Mouse (Mus musculus): ENCODE measurements around the gene Ctsh. TPM values are rescaled to one million over a fixed set of nuclear protein-coding genes. Genes with fewer than 3 reads are reported as not detected.
"Not testable (repeated sequence)": the region's sequence is repeated elsewhere in the genome, so short reads cannot be mapped to it uniquely, and the experiment has no call there.

Gene Ctsh
- polyA plus RNA-seq, 1 experiment from 2014 or later = 47.8 TPM

DNA sequence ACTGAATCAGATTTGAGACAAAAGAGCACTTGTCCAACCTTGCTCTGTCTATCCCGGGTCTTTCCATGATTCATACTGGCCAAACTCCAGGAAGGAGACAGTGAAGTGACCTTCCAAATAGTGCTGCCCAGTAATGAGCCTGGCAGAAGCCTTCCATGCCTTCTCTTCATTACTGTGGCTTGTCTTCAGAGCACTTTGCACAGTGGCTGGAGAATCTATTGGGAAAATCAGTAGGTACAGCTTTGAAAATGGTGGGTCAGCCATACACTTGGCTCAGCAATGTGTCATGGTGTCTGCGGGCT lies 6.6 kb downstream of the Ctsh start:
- no peaks in the 10 kb centered on the region for H3K36me3 ChIP-seq
- no peaks in the 10 kb centered on the region for H3K9me3 ChIP-seq
- H3K27ac ChIP-seq = no peak overlapping the region
- H3K4me2 ChIP-seq = no peak overlapping the region
- no peaks in the 10 kb centered on the region for H3K4me1 ChIP-seq
- WGBS = 87% methylated on average over 2 of the region's 2 CpGs
- no peak overlapping the region for H3K4me3 ChIP-seq
- H3K9ac ChIP-seq = no peak overlapping the region
- no peak for ATAC-seq (ENCODE audit: insufficient number of reproducible peaks, low FRiP score, low TSS enrichment, low read depth)
- no peaks in the 10 kb centered on the region for H3K27me3 ChIP-seq

DNA sequence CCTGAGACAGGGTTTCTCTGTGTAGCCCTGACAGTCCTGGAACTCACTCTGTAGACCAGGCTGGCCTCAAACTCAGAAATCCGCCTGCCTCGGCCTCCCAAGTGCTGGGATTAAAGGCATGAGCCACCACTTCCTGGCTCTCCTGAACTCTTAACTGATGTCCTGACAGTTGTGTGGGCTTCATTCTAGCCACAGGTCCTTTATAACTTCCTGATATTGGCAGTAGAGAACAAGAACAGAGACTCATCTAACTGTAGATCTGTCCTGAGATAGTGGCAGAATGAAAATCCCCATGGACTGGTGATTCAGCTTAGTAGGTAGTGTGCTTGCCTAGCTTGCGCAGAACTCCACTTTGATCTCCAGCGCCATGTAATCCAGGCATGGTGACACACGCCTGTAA lies 7.0 kb downstream of the Ctsh start:
- not testable (repeated sequence) for H3K4me1 ChIP-seq; H3K9me3 ChIP-seq; H3K4me2 ChIP-seq; H3K27me3 ChIP-seq; ATAC-seq (ENCODE audit: insufficient number of reproducible peaks, low FRiP score, low TSS enrichment, low read depth); H3K27ac ChIP-seq; H3K36me3 ChIP-seq; H3K9ac ChIP-seq; H3K4me3 ChIP-seq
- WGBS = 89% methylated on average over 5 of the region's 5 CpGs

GRCm38 (mm10) chr9:90067341-90067740 lies 13.4 kb downstream of the Ctsh start:
- Histone ChIP-seq H3K4me3 (no peak overlapping the region), H3K9ac (no peak overlapping the region), H3K27me3 (no peaks in the 10 kb centered on the region), H3K4me2 (no peak overlapping the region), H3K27ac (no peak overlapping the region), H3K9me3 (no peaks in the 10 kb centered on the region), H3K4me1 (no peaks in the 10 kb centered on the region), H3K36me3 (no peaks in the 10 kb centered on the region)
- 74% methylated on average over 2 of the region's 2 CpGs for WGBS
- ATAC-seq (ENCODE audit: insufficient number of reproducible peaks, low FRiP score, low TSS enrichment, low read depth) = no peak

DNA sequence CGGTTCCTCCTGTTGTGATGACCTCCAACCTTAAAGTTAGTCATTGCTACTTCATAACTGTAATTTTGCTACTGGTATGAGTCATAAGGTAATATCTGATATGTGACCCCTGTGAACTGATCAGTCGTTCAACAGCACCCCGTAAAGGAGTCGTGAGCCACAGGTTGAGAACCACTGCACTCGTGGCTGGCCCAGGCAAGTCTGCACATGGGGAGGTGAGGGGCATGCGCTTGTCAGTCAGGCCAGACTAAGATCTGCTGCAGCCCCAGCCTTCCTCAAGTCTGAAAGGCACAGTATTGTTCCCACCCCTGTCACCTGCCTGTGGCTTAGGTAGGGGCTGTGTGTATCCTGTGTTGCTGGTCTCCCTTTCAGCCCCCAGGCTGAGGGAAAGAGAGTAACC lies 14.8 kb downstream of the Ctsh start:
- Histone ChIP-seq H3K9me3 (no peaks in the 10 kb centered on the region), H3K27me3 (no peaks in the 10 kb centered on the region), H3K4me3 (no peak overlapping the region), H3K4me1 (no peaks in the 10 kb centered on the region), H3K9ac (no peak overlapping the region), H3K36me3 (no peaks in the 10 kb centered on the region), H3K27ac (peak overlapping the region; percentile 27; the same call in 1 of the 2 replicates), H3K4me2 (no peak overlapping the region)
- ATAC-seq (ENCODE audit: insufficient number of reproducible peaks, low FRiP score, low TSS enrichment, low read depth) = no peak
- WGBS = 69% methylated on average over 6 of the region's 6 CpGs

DNA sequence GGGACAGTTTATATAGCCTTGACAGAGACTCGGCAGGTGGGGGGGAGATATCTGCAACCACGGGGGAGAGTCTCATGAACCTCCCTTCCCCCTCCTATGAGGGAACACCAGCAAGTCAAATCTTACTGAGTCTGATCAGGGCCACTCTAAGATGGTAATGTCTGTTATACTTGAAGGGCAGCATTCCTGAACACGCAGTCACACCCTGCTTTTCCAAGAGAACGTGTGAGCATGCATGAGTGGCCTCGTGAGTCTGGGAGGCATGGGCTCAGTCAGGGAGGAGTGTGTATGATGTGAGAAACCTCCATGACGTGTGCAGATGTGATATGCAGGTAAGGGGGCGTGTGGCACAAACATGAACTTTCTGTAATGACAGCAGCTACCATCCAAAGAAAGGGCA lies 15.5 kb downstream of the Ctsh start:
- Histone ChIP-seq H3K4me3 (no peak overlapping the region), H3K36me3 (no peaks in the 10 kb centered on the region), H3K27me3 (no peaks in the 10 kb centered on the region), H3K4me2 (no peak overlapping the region), H3K9ac (no peak overlapping the region), H3K9me3 (no peaks in the 10 kb centered on the region), H3K27ac (peak overlapping the region; percentile 27), H3K4me1 (no peaks in the 10 kb centered on the region)
- peak; percentile 50; the same call in 1 of the 2 replicates for ATAC-seq (ENCODE audit: insufficient number of reproducible peaks, low FRiP score, low TSS enrichment, low read depth)
- 62% methylated on average over 7 of the region's 7 CpGs for WGBS

DNA sequence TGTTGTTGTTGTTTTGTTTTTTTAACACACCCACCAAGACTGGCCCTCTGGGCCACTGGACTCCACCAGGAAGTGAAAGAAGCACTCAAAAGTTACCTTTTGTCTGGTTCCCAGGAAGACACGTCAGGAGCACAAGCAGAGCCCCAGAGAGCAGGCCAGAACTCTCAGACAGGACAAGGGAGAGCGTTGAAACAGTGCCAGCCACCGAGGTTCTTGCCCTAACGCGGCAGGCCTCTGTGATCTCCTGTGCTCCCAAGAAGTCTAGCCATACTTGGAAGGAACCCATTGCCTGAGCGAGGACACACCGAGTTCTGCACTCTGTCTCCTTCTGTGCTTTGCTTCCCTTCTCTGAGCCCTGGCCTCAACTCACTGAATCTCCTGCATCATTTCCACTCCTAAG lies 16.2 kb downstream of the Ctsh start:
- 67% methylated on average over 7 of the region's 7 CpGs for WGBS
- Histone ChIP-seq H3K4me2 (no peak overlapping the region), H3K27me3 (no peaks in the 10 kb centered on the region), H3K9me3 (no peaks in the 10 kb centered on the region), H3K4me3 (no peak overlapping the region), H3K36me3 (no peaks in the 10 kb centered on the region), H3K4me1 (no peaks in the 10 kb centered on the region), H3K27ac (no peak overlapping the region), H3K9ac (no peak overlapping the region)
- ATAC-seq (ENCODE audit: insufficient number of reproducible peaks, low FRiP score, low TSS enrichment, low read depth) = no peak

GRCm38 (mm10) chr9:90075336-90075735 lies 21.4 kb downstream of the Ctsh start:
- no peaks in the 10 kb centered on the region for H3K9me3 ChIP-seq
- no peaks in the 10 kb centered on the region for H3K36me3 ChIP-seq
- no peaks in the 10 kb centered on the region for H3K4me1 ChIP-seq
- no peak overlapping the region for H3K4me3 ChIP-seq
- no peak overlapping the region for H3K9ac ChIP-seq
- 78% methylated on average over 4 of the region's 4 CpGs for WGBS
- no peak overlapping the region for H3K27ac ChIP-seq
- no peak overlapping the region for H3K4me2 ChIP-seq
- H3K27me3 ChIP-seq = no peaks in the 10 kb centered on the region
- ATAC-seq (ENCODE audit: insufficient number of reproducible peaks, low FRiP score, low TSS enrichment, low read depth) = no peak

DNA sequence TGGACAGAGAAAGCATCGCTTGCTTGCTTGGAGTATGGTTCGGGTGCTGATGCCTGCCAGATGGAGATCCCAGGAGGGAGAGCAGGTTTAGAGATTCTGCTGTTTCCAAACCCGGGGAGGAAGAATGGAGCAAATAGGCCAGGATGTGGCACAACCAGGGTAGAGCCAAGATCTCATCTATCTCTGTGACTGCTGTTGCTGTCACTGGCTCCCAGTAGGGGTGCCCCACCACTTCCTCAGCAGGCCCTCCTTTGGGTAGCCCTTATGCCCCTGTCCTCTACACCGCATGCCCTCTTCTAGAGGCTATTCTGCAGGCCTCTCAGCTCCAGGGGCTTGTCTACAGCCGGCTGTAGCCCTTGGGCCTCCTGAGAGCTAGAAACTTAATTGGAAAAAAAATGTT lies 22.2 kb downstream of the Ctsh start:
- Histone ChIP-seq H3K4me1 (no peaks in the 10 kb centered on the region), H3K4me3 (no peak overlapping the region), H3K4me2 (no peak overlapping the region), H3K36me3 (no peaks in the 10 kb centered on the region), H3K9ac (no peak overlapping the region), H3K27me3 (no peaks in the 10 kb centered on the region), H3K9me3 (no peaks in the 10 kb centered on the region), H3K27ac (no peak overlapping the region)
- no peak for ATAC-seq (ENCODE audit: insufficient number of reproducible peaks, low FRiP score, low TSS enrichment, low read depth)
- 78% methylated on average over 5 of the region's 5 CpGs for WGBS

DNA sequence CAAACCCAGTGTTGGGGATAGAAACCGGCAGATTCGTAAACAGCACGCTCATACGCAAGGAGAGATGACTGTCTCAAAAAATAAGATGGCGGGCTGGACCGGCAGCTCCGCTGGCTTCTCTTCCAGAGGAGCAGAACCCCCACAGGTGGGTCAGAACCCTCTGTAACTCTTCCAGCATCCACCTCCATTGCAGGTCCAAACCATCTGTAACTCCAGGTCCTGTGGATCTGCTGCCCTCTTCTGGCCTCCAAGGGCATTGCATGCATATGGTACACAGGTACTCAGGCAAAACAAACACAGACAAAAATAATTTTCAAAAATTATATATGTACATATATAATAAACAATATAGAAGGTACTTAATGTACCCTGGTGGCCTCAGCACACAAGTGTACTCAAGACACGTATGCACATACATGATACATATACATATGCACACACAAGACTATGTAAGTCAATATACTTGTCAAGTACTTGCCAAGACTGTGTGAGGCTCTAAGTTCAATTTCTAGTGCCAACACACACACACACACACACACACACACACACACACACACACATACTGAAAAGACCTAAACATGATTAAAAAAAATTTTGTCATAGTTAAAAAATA lies 23.0 kb downstream of the Ctsh start:
- H3K36me3 ChIP-seq = no peaks in the 10 kb centered on the region
- H3K4me3 ChIP-seq = no peak overlapping the region
- no peaks in the 10 kb centered on the region for H3K27me3 ChIP-seq
- ATAC-seq (ENCODE audit: insufficient number of reproducible peaks, low FRiP score, low TSS enrichment, low read depth) = no peak
- no peaks in the 10 kb centered on the region for H3K9me3 ChIP-seq
- H3K4me2 ChIP-seq = no peak overlapping the region
- no peaks in the 10 kb centered on the region for H3K4me1 ChIP-seq
- no peak overlapping the region for H3K9ac ChIP-seq
- H3K27ac ChIP-seq = no peak overlapping the region
- 60% methylated on average over 8 of the region's 8 CpGs for WGBS

DNA sequence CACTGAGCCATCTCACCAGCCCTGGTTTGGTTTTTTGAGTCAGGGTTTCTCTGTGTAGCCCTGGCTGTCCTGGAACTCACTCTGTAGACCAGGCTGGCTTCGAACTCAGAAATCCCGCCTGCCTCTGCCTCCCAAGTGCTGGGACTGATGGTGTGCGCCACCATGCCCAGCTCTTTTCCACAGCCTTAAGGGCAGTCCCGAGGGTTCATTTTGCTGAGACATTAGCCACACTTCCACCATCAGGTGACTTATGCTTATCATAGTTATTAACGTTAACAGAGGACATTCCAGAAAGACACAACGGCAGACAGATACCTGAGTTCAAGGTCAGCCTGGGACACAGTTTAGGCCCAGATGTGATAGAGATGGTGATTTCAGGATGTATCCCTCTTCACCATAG lies 28.0 kb downstream of the Ctsh start:
- not testable (repeated sequence) for H3K4me1 ChIP-seq; H3K4me2 ChIP-seq; ATAC-seq (ENCODE audit: insufficient number of reproducible peaks, low FRiP score, low TSS enrichment, low read depth); H3K9me3 ChIP-seq; H3K27me3 ChIP-seq; H3K36me3 ChIP-seq; H3K9ac ChIP-seq; H3K4me3 ChIP-seq; H3K27ac ChIP-seq
- WGBS = 91% methylated on average over 6 of the region's 6 CpGs

DNA sequence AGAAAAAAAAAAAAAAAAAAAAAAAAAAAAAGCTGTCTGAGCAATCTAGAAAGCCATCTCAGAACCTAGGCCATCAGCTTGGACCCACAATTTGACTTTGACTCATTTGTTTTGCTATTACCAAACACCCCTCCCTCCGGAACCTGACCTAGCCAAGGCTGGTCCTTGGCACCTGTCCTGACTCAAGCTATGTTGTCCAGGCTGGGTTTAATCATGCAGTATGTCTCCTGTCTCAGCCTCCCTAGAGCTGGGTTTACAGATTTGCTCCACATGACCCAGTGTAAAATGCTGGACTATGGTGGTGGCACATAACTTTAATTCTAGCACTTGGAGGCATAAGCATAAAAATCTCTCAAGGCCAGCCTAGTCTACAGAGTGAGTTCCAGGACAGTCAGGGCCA lies 29.0 kb downstream of the Ctsh start:
- H3K27me3 ChIP-seq = no peaks in the 10 kb centered on the region

GRCm38 (mm10) chr9:90084152-90084551 lies 30.2 kb downstream of the Ctsh start:
- H3K4me2 ChIP-seq = no peak overlapping the region
- no peak overlapping the region for H3K4me3 ChIP-seq
- no peak for ATAC-seq (ENCODE audit: insufficient number of reproducible peaks, low FRiP score, low TSS enrichment, low read depth)
- peaks cover 23% of the 10 kb centered on the region for H3K36me3 ChIP-seq
- H3K9ac ChIP-seq = no peak overlapping the region
- 80% methylated on average over 3 of the region's 3 CpGs for WGBS
- no peaks in the 10 kb centered on the region for H3K9me3 ChIP-seq
- no peak overlapping the region for H3K27ac ChIP-seq
- H3K27me3 ChIP-seq = no peaks in the 10 kb centered on the region
- H3K4me1 ChIP-seq = no peaks in the 10 kb centered on the region

More for the DNA sequence above, 29.0 kb downstream of the Ctsh start:
- H3K9ac ChIP-seq = no peak overlapping the region
- no peak overlapping the region for H3K4me3 ChIP-seq
- H3K4me2 ChIP-seq = no peak overlapping the region
- no peaks in the 10 kb centered on the region for H3K9me3 ChIP-seq
- 86% methylated on average over 1 of the region's 1 CpGs for WGBS
- ATAC-seq (ENCODE audit: insufficient number of reproducible peaks, low FRiP score, low TSS enrichment, low read depth) = no peak
- peaks cover 14% of the 10 kb centered on the region for H3K36me3 ChIP-seq
- no peak overlapping the region for H3K27ac ChIP-seq
- no peaks in the 10 kb centered on the region for H3K4me1 ChIP-seq

DNA sequence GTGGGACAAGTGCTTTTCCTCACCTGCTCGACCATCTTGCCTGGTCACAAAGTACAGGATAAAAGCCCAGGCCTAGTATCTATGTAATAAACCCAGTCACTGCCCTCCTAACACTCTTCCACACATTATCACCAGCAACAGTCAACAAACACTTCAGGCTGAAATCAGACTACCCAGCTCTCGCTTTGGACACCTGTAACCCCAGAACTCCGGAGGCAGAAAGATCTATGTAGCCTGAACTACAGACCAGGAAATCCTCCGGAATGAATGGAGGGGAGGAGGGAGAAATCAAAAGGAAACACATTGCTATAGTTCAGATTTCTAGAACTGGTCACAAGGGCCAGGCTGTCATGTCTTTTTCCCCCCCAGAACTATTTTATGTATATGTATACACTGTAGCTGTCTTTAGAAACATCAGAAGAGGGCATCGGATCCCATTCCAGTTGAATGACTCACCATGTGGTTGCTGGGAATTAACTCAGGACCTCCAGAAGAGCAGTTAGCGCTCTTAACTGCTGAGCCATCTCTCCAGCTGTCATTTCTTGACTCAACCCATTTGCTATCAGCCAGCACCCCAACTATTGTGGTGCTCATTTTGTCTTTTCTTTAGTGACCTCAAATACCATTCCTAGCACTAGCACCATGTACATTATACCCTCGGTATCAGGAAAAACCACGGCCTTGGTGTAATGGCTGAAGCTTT lies 31.0 kb downstream of the Ctsh start:
- H3K27ac ChIP-seq = no peak overlapping the region
- no peak overlapping the region for H3K4me3 ChIP-seq
- no peak overlapping the region for H3K9ac ChIP-seq
- no peaks in the 10 kb centered on the region for H3K4me1 ChIP-seq
- ATAC-seq (ENCODE audit: insufficient number of reproducible peaks, low FRiP score, low TSS enrichment, low read depth) = no peak
- no peak overlapping the region for H3K4me2 ChIP-seq
- WGBS = 89% methylated on average over 8 of the region's 8 CpGs
- no peaks in the 10 kb centered on the region for H3K9me3 ChIP-seq
- peaks cover 31% of the 10 kb centered on the region for H3K36me3 ChIP-seq
- H3K27me3 ChIP-seq = no peaks in the 10 kb centered on the region

Measured in limb, embryonic 15.5 days (tissue).